Mouse (Mus musculus) common myeloid progenitor, adult 5-6 weeks (primary cell): ENCODE measurements at regions not wholly inside any gene's neighbourhood (a gene's known extent, or its start where the extent isn't known, plus 50 kb on each side); places are given as distances from the start of the nearest gene placed in this dataset.
A peak's percentile ranks its signal among the peaks of the same experiment; 100 is the strongest.

Experiments
- ATAC-seq: replicated peaks from 2 replicates; pipeline ENCODE4 v1.8.0; 2016; ENCODE audit warnings: low read depth, mild to moderate bottlenecking, moderate TSS enrichment, inconsistent platforms; ENCODE audit not compliant: poor library complexity, severe bottlenecking

DNA sequence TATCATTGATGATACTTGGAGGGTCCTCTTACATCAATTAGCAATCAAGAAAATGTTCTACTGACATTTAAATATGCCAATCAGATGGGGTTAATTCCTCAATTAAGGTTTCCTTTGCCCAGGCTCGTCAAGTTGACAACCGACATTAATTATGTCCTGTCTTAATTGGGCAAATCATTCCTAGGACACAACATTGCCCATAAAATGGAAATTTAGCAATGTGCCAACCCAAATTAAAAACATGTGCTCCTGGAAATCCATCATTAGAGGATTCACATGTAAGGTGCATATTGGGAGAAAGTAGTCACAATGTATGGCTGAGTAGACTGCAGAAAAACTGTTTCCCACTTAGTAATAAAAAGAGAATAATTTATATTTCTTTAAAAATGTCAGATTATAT lies 483.6 kb upstream of the B430305J03Rik start:
- ATAC-seq = no peak

DNA sequence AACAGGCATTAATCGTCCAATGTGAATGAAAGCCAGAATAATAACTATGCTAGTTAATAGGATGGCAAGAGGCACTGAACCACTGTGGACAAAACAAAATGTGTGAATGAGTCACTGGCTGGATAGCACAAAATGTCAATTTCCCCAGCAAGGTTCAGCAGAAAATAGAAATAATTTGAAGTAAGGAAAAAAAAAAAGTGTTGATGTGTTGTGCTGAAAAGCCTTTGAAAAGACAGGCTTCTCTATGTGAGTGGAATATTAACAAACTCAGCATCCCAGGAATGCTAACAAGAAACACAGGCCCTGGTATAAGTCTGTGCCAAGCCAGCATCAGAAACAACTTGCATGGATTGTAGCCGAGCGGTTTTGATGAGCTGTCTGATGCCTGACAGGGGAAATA lies 481.0 kb upstream of the B430305J03Rik start:
- no peak for ATAC-seq

DNA sequence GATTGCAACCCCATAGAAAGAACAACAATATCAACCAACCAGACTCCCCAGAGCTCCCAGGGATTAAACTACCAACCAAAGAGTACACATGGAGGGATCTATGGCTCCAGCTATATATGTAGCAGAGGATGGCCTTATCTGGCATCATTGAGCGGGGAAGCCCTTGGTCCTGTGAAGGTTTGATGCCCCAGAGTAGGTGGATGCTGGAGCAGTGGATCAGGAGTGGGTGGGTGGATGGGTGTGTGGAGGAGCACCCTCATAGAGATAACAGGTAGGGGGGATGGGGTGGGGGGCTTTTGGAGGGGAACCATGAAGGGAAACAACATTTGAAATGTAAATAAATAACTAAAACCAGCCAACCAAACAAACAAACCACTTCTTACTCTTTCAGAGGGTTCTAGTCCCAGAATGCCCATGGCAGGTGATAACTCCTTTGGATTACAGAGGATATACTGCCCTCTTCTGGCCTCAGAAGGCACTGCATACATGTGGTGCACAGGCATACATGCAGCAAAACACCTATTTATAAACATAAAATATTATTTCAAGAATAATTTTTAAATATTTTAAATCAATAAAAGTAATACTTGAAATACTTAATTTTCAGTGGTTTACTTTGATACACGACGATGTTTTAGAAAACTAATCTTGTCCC lies 473.7 kb upstream of the B430305J03Rik start:
- peak; percentile 73 for ATAC-seq

DNA sequence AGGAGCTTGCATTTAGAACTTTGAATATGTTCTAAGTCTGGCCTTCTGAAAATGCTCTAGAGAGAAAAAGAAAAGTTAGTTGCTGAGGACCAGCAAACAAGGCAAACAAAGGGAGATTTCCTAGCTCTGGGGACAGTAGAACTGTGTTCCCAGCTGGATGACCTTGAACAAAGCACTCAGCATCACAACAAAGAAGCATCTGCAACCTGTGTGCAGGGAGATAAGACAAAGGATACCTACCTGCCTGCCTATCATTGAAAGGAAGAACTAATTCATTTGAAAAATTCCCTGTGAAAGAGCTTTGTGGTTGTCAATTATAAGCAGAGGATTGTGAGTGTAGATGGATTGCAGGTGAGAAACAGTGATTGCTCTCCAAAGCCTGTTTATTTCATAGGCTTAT lies 451.1 kb upstream of the B430305J03Rik start:
- no peak for ATAC-seq

DNA sequence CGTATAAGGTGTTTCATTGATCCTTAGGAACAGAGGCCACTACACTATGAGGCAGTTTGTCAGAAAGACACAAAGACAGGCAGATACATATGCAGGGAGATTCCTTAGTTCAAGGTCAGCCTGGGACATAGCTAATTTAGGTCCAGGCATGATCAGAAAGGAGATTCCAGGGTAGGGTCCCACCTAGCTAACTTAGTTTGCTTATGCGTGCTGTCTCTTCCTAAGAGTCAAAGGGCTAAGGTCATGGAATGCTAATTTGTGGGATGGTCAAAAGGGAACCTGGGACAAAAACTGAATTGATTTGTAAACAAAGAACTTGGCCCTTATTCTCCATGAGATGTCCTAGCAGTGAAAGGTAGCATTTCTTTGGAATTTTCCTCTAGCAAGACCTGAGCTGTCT lies 430.3 kb upstream of the B430305J03Rik start:
- ATAC-seq = no peak

DNA sequence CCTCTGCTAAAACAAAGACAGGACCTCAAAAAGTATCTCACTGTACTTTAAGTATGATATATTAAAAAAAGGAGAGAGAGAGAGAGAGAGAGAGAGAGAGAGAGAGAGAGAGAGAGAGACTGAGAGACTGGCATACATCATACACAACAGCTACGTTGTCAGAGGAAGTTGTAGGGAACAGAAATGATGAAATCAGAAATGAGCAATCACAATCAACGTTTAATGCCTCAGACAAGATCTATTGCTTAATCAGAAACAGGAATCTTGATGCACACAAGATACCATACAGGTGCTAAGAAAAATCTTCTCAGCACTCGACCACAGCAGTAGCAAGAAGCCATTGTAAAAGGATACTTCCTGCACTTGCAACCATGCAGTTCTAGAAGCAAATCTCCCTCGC lies 424.9 kb upstream of the B430305J03Rik start:
- no peak for ATAC-seq
